28 mouse cellular contexts compared by ENCODE assay signal in the genomic region with DNA sequence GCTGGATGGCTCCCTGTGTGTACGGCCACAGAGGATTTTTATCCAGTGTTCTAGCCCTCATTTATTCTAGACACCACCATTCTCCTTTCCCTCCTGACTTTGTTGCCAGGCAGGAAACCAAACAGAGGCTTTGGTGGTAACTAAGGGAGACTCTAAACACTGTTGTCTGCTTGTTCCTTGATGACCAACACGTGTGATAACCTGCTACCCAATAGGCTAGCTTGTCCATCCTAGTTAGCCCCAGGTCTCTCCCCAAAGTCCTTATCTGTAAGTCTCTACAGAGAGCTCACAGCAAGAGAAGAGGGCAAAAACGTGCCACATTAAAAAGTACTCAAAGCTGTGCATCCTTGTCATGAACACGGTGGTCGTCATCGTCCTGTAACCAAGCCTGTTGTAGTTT. TPM values are rescaled to one million over a fixed set of nuclear protein-coding genes. Genes with fewer than 3 reads are reported as not detected.
"Had no signal": no experiment of that assay in that cellular context is flagged by ENCODE, and none has a peak within 500 bp of the region (broad histone marks: within the 10 kb centered on the region; RNA-seq: fewer than 3 reads in every experiment).

A gene (minus strand): TSS at position 101 of the 400 bp plus-strand sequence.

- DNase-seq: gastrocnemius, adult 2 months; gastrocnemius, postnatal 10 days; gastrocnemius, postnatal 25 days; heart, adult 18-20 months; heart, postnatal 10 days; heart, postnatal 4 days; kidney, adult 11 months; kidney, adult 2 months; kidney, adult 9 months; kidney, postnatal 14 days; kidney, postnatal 36 days; layer of hippocampus, adult 9-11 months; layer of hippocampus, postnatal 36 days; liver; liver, embryonic 13.5 days had no signal

- H3K9me3 ChIP-seq: heart, embryonic 10.5 days; heart, embryonic 12.5 days; hindbrain, embryonic 10.5 days; hindbrain, embryonic 12.5 days; kidney, embryonic 15.5 days; limb, embryonic 10.5 days; limb, embryonic 12.5 days; liver, embryonic 13.5 days had no signal

- H3K27ac ChIP-seq: gastrocnemius, adult 2 months; heart, embryonic 10.5 days; hindbrain, embryonic 10.5 days; hindbrain, embryonic 12.5 days; hindbrain, embryonic 14.5 days; kidney, embryonic 15.5 days; kidney, postnatal 0 days; limb, embryonic 10.5 days; limb, embryonic 12.5 days; liver, embryonic 13.5 days had no signal

- ATAC-seq: inflammation-experienced regulatory T-cells, adult 6 months had no signal

- H3K4me3 ChIP-seq: gastrocnemius, adult 2 months; heart, embryonic 10.5 days; heart, embryonic 12.5 days; hindbrain, embryonic 10.5 days; hindbrain, embryonic 12.5 days; kidney, embryonic 15.5 days; limb, embryonic 10.5 days; limb, embryonic 12.5 days; liver, embryonic 13.5 days had no signal

- H3K9ac ChIP-seq: heart, embryonic 12.5 days; hindbrain, embryonic 12.5 days; hindbrain, embryonic 14.5 days; kidney, embryonic 15.5 days; limb, embryonic 12.5 days; liver, embryonic 13.5 days had no signal

- H3K4me2 ChIP-seq: heart, embryonic 12.5 days; hindbrain, embryonic 12.5 days; hindbrain, embryonic 14.5 days; kidney, embryonic 15.5 days; limb, embryonic 12.5 days; liver, embryonic 11.5 days; liver, embryonic 13.5 days had no signal

- H3K4me1 ChIP-seq: heart, embryonic 10.5 days; hindbrain, embryonic 10.5 days; hindbrain, embryonic 12.5 days; kidney, embryonic 15.5 days; limb, embryonic 12.5 days; liver, embryonic 13.5 days had no signal

- H3K36me3 ChIP-seq: heart, embryonic 10.5 days; heart, embryonic 12.5 days; hindbrain, embryonic 10.5 days; hindbrain, embryonic 12.5 days; kidney, embryonic 15.5 days; limb, embryonic 10.5 days; limb, embryonic 12.5 days; liver, embryonic 13.5 days had no signal

- H3K27me3 ChIP-seq: heart, embryonic 12.5 days; hindbrain, embryonic 12.5 days; kidney, embryonic 15.5 days; liver, embryonic 13.5 days had no signal

RNA-seq across cellular contexts. Expression of the gene that starts here (rescaled TPM):
- total RNA-seq: granulocyte monocyte progenitor cell, adult 5-6 weeks; heart, postnatal 4 days had no signal
- polyA plus RNA-seq: kidney, adult 2 months; kidney, postnatal 0 days; large intestine, adult 2 months; limb, embryonic 10.5 days; limb, embryonic 12.5 days; liver, embryonic 11.5 days; liver, embryonic 13.5 days had no signal
